17 mouse cellular contexts compared by ENCODE assay signal in genomic region chr10:12785299-12785698, GRCm38 (mm10).
"Had no signal": no experiment of that assay in that cellular context is flagged by ENCODE, and none has a peak within 500 bp of the region (broad histone marks: within the 10 kb centered on the region; RNA-seq: fewer than 3 reads in every experiment).

No protein-coding gene starts in this region.

- DNase-seq: gastrocnemius, adult 2 months; gastrocnemius, postnatal 10 days; gastrocnemius, postnatal 25 days; heart, adult 2 months; heart, postnatal 10 days; heart, postnatal 4 days; kidney, adult 11 months; kidney, adult 2 months; kidney, adult 9 months; kidney, postnatal 14 days; kidney, postnatal 4 days; layer of hippocampus, postnatal 36 days; left cerebral cortex, postnatal 4 days; lung, adult 18-20 months had no signal

- ATAC-seq: hindbrain, postnatal 0 days; intestine, embryonic 16.5 days; liver, embryonic 12.5 days had no signal
